Mouse (Mus musculus): ENCODE results near the gene Ddc.

- TF ChIP-seq POLR2A (IDR thresholded peaks at IDR 0.05; ENCODE audit: low read depth, low read length) (no peak), CTCF (IDR thresholded peaks at IDR 0.05; ENCODE audit: extremely low read depth, insufficient read length, insufficient replicate concordance, low read depth, low read length) (no peak)
These were observed 40.6 kb upstream of the Ddc start for GRCm38 (mm10) chr11:11938591-11938990.

Measured in small intestine, adult 2 months (tissue).